Mouse (Mus musculus): ENCODE measurements around the gene Garnl3.

- TF ChIP-seq CTCF (IDR thresholded peaks at IDR 0.05; ENCODE audit: borderline replicate concordance, extremely low read depth, insufficient read depth, insufficient read length) (no peak), POLR2A (IDR thresholded peaks at IDR 0.05; ENCODE audit: borderline replicate concordance, extremely low read depth, insufficient read depth, insufficient read length, poor library complexity, severe bottlenecking) (no peak)
These were observed 41.7 kb upstream of the Garnl3 start for GRCm38 (mm10) chr2:33173126-33173525.
